In the genomic region with DNA sequence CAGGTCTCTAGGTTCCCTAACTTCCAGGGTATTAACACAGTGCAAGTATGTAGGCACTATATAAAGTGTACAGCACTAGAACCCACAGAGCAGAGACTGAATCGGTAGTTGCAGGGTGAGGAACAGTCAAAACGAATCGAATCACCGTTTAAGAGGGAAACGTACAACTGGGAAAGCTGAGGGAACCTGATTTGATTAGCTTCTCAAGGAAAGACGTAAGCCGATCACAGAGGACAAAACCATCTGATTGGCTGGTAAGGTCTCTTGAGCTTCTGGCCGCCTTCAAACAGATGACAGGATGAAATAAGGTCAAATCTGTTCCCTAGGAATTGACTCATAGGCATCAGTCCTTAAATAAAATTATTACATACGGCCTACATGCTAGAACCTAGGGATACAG, we compare ENCODE assay signal across 13 mouse cellular contexts.
DNase-seq lines count a peak whose midpoint lies in the region; ATAC-seq and TF ChIP-seq lines count a peak whose summit lies in the region.
"Had no signal": no experiment of that assay in that cellular context is flagged by ENCODE, and none has a peak within 500 bp of the region (broad histone marks: within the 10 kb centered on the region; RNA-seq: fewer than 3 reads in every experiment).

No protein-coding gene starts in this region.

- no peak overlapping the region for H3K4me3 ChIP-seq in hindbrain, embryonic 15.5 days
- no peak overlapping the region for H3K4me3 ChIP-seq in hindbrain, embryonic 12.5 days
- H3K4me3 ChIP-seq in lung, embryonic 15.5 days = no peak overlapping the region
- no peak overlapping the region for H3K4me3 ChIP-seq in embryonic fibroblast, embryonic 13.5 days (ENCODE audit: insufficient read depth, low read length)
- no peak overlapping the region for H3K4me3 ChIP-seq in cerebellum, adult 2 months (replicated peaks; ENCODE audit: insufficient read depth, low read depth, low read length)
- H3K4me3 ChIP-seq: forebrain, embryonic 10.5 days; liver, embryonic 13.5 days; midbrain, embryonic 10.5 days had no signal

- peaks cover 25% of the 10 kb centered on the region for H3K4me1 ChIP-seq in hindbrain, embryonic 15.5 days (replicated peaks)
- H3K4me1 ChIP-seq in hindbrain, embryonic 12.5 days = peaks cover 15% of the 10 kb centered on the region
- H3K4me1 ChIP-seq in lung, embryonic 15.5 days = peaks cover 32% of the 10 kb centered on the region
- H3K4me1 ChIP-seq in embryonic fibroblast, embryonic 13.5 days (ENCODE audit: control insufficient read depth, insufficient read depth, low read length) = peaks cover 41% of the 10 kb centered on the region
- H3K4me1 ChIP-seq in cerebellum, adult 2 months (ENCODE audit: control insufficient read depth, insufficient read depth, low read length) = 0 out of 2 replicates have a peak, but pooled peaks cover 4% of the 10 kb centered on the region
- H3K4me1 ChIP-seq: liver, embryonic 13.5 days had no signal

- H3K4me2 ChIP-seq in hindbrain, embryonic 15.5 days = no peak overlapping the region
- no peak overlapping the region for H3K4me2 ChIP-seq in hindbrain, embryonic 12.5 days (replicated peaks)
- H3K4me2 ChIP-seq in lung, embryonic 15.5 days = no peak overlapping the region
- H3K4me2 ChIP-seq: liver, embryonic 13.5 days had no signal

- H3K9me3 ChIP-seq in hindbrain, embryonic 15.5 days = no peaks in the 10 kb centered on the region
- no peaks in the 10 kb centered on the region for H3K9me3 ChIP-seq in hindbrain, embryonic 12.5 days (replicated peaks)
- no peaks in the 10 kb centered on the region for H3K9me3 ChIP-seq in lung, embryonic 15.5 days
- H3K9me3 ChIP-seq: forebrain, embryonic 10.5 days; liver, embryonic 13.5 days; midbrain, embryonic 10.5 days had no signal

- peak overlapping the region; percentile 8; the same call in 1 of the 2 replicates for H3K27ac ChIP-seq in hindbrain, embryonic 15.5 days (replicated peaks)
- H3K27ac ChIP-seq in hindbrain, embryonic 12.5 days = no peak overlapping the region
- peak overlapping the region; percentile 60 for H3K27ac ChIP-seq in lung, embryonic 15.5 days
- H3K27ac ChIP-seq in embryonic fibroblast, embryonic 13.5 days (ENCODE audit: insufficient read depth, low read length) = peak overlapping the region; percentile 78
- no peak overlapping the region for H3K27ac ChIP-seq in cerebellum, adult 2 months (ENCODE audit: insufficient read depth, low read length)
- H3K27ac ChIP-seq: forebrain, embryonic 10.5 days; liver, embryonic 13.5 days; midbrain, embryonic 10.5 days had no signal

- DNase-seq in lung, postnatal 4 days = no peak
- DNase-seq in retina, postnatal 1 day = peak; percentile 30
- DNase-seq in natural killer cell, adult 2 months (ENCODE audit: low spot score in 2 of 2) = no peak
- DNase-seq in cerebellum, adult 2 months = no peak
- DNase-seq: cerebellum, postnatal 36 days; liver, embryonic 13.5 days had no signal

- H3K36me3 ChIP-seq in hindbrain, embryonic 15.5 days = no peaks in the 10 kb centered on the region
- no peaks in the 10 kb centered on the region for H3K36me3 ChIP-seq in hindbrain, embryonic 12.5 days
- H3K36me3 ChIP-seq in lung, embryonic 15.5 days = no peaks in the 10 kb centered on the region
- H3K36me3 ChIP-seq: forebrain, embryonic 10.5 days; liver, embryonic 13.5 days; midbrain, embryonic 10.5 days had no signal

- no peak overlapping the region for H3K9ac ChIP-seq in hindbrain, embryonic 15.5 days
- H3K9ac ChIP-seq in hindbrain, embryonic 12.5 days = no peak overlapping the region
- no peak overlapping the region for H3K9ac ChIP-seq in lung, embryonic 15.5 days
- H3K9ac ChIP-seq: liver, embryonic 13.5 days had no signal

- WGBS in hindbrain, embryonic 15.5 days = 84% methylated on average over 9 of the region's 9 CpGs
- WGBS in hindbrain, embryonic 12.5 days = 87% methylated on average over 9 of the region's 9 CpGs
- 78% methylated on average over 9 of the region's 9 CpGs for whole genome bisulfite sequencing in lung, embryonic 15.5 days
- WGBS in cerebellum, adult 2 months = 88% methylated on average over 9 of the region's 9 CpGs

- ATAC-seq in hindbrain, embryonic 15.5 days (ENCODE audit: low FRiP score, low read depth) = no peak
- ATAC-seq in hindbrain, embryonic 12.5 days (ENCODE audit: low FRiP score) = no peak
- ATAC-seq in lung, embryonic 15.5 days (ENCODE audit: borderline replicate concordance, extremely low read depth, low FRiP score, low TSS enrichment) = no peak
- ATAC-seq: hindbrain, embryonic 16.5 days had no signal

- no peaks in the 10 kb centered on the region for H3K27me3 ChIP-seq in hindbrain, embryonic 15.5 days
- H3K27me3 ChIP-seq in hindbrain, embryonic 12.5 days = no peaks in the 10 kb centered on the region
- H3K27me3 ChIP-seq in lung, embryonic 15.5 days = no peaks in the 10 kb centered on the region
- no peaks in the 10 kb centered on the region for H3K27me3 ChIP-seq in cerebellum, adult 2 months (ENCODE audit: control insufficient read depth, insufficient read depth, low read length)
- H3K27me3 ChIP-seq: liver, embryonic 13.5 days had no signal

- TF ChIP-seq CTCF in embryonic fibroblast, embryonic 13.5 days (IDR thresholded peaks at IDR 0.05; ENCODE audit: borderline replicate concordance, insufficient read depth, low read length) = no peak
- no peak for TF ChIP-seq CTCF in cerebellum, adult 2 months (IDR thresholded peaks at IDR 0.05; ENCODE audit: borderline replicate concordance, insufficient read depth, low read depth, low read length)

- no peak for TF ChIP-seq POLR2A in embryonic fibroblast, embryonic 13.5 days (IDR thresholded peaks at IDR 0.05; ENCODE audit: low read depth, low read length)
- TF ChIP-seq POLR2A in cerebellum, adult 2 months (IDR thresholded peaks at IDR 0.05; ENCODE audit: borderline replicate concordance, insufficient read depth, low read length) = no peak

Comparison
In these comparisons a context has a peak if more than half of its experiments do, and no peak if none do; other contexts are left out.
1. H3K27ac ChIP-seq: peak in hindbrain, embryonic 15.5 days (single experiment), lung, embryonic 15.5 days (single experiment) and embryonic fibroblast, embryonic 13.5 days (single experiment); none in hindbrain, embryonic 12.5 days (single experiment) and cerebellum, adult 2 months (single experiment).